Mouse (Mus musculus) megakaryocyte, adult 5-6 weeks (primary cell): Measurements from ENCODE around the gene Bod1. TPM values are rescaled to one million over a fixed set of nuclear protein-coding genes. Genes with fewer than 3 reads are reported as not detected.

ENCODE experiments used
- ATAC-seq: 2 replicates; pipeline ENCODE4 v1.8.0; 2016; ENCODE audit warnings: mild to moderate bottlenecking, inconsistent platforms; ENCODE audit not compliant: poor library complexity, severe bottlenecking
- total RNA-seq, 2 experiments: library from RNA; stranded (forward) in 1 of 2; stranded (reverse) in 1 of 2; fragments of 153-499, 151-499 nt in 1 of 2; fragments of 221-1000, 200-1000 nt in 1 of 2; gene quantifications; 2 replicates each; pipeline versions ENCODE4 v1.2.3 to v1.2.4; 2015 to 2017

Gene Bod1
- 7.1 and 9.7 TPM in 2 replicates for total RNA-seq (2015)
- total RNA-seq (2017) = 8.3 and 12.7 TPM in 2 replicates

- ATAC-seq = peak; percentile 99
Observed at GRCm38 (mm10) chr11:31671354-31672169, at the start of gene Bod1. TSS of gene Bod1 (minus strand) at chr11:31671885.

- no peak for ATAC-seq
Observed at GRCm38 (mm10) chr11:31719090-31719489, 47.4 kb upstream of the Bod1 start.

GRCm38 (mm10) chr11:31717926-31718735 lies 46.4 kb upstream of the Bod1 start:
- ATAC-seq = 0 out of 2 replicates have a peak, but pooled peaks have one; percentile 15

- ATAC-seq = no peak
Observed at GRCm38 (mm10) chr11:31713641-31714121, 42.0 kb upstream of the Bod1 start.

- no peak for ATAC-seq
Observed at GRCm38 (mm10) chr11:31713116-31713515, 41.4 kb upstream of the Bod1 start.

GRCm38 (mm10) chr11:31707771-31708170 lies 36.1 kb upstream of the Bod1 start:
- ATAC-seq = no peak

GRCm38 (mm10) chr11:31703173-31703572 lies 31.5 kb upstream of the Bod1 start:
- no peak for ATAC-seq

- no peak for ATAC-seq
Observed at GRCm38 (mm10) chr11:31701901-31702300, 30.2 kb upstream of the Bod1 start.

- ATAC-seq = no peak
Observed at GRCm38 (mm10) chr11:31699502-31699901, 27.8 kb upstream of the Bod1 start.

GRCm38 (mm10) chr11:31694801-31695200 lies 23.1 kb upstream of the Bod1 start:
- ATAC-seq = no peak

- ATAC-seq = 0 out of 2 replicates have a peak, but pooled peaks have one; percentile 21
Observed at GRCm38 (mm10) chr11:31694109-31694508, 22.4 kb upstream of the Bod1 start.

GRCm38 (mm10) chr11:31693322-31693721 lies 21.6 kb upstream of the Bod1 start:
- no peak for ATAC-seq

GRCm38 (mm10) chr11:31688956-31689355 lies 17.3 kb upstream of the Bod1 start:
- no peak for ATAC-seq

GRCm38 (mm10) chr11:31684913-31685567 lies 13.4 kb upstream of the Bod1 start:
- no peak for ATAC-seq

GRCm38 (mm10) chr11:31684126-31684525 lies 12.4 kb upstream of the Bod1 start:
- ATAC-seq = no peak

- ATAC-seq = no peak
Observed at GRCm38 (mm10) chr11:31679840-31680381, 8.2 kb upstream of the Bod1 start.

- no peak for ATAC-seq
Observed at GRCm38 (mm10) chr11:31677309-31677708, 5.6 kb upstream of the Bod1 start.

- no peak for ATAC-seq
Observed at GRCm38 (mm10) chr11:31676661-31677252, 5.1 kb upstream of the Bod1 start.

GRCm38 (mm10) chr11:31675430-31675829 lies 3.7 kb upstream of the Bod1 start:
- peak; percentile 43; the same call in 1 of the 2 replicates for ATAC-seq

- no peak for ATAC-seq
Observed at GRCm38 (mm10) chr11:31672170-31672563, 482 bp upstream of the Bod1 start.
